Mouse (Mus musculus): ENCODE measurements around the gene Olfr665. TPM values are rescaled to one million over a fixed set of nuclear protein-coding genes. Genes with fewer than 3 reads are reported as not detected.
A peak's percentile ranks its signal among the peaks of the same experiment; 100 is the strongest.

The Olfr665 gene
- polyA plus RNA-seq, 1 experiment: not detected

DNA sequence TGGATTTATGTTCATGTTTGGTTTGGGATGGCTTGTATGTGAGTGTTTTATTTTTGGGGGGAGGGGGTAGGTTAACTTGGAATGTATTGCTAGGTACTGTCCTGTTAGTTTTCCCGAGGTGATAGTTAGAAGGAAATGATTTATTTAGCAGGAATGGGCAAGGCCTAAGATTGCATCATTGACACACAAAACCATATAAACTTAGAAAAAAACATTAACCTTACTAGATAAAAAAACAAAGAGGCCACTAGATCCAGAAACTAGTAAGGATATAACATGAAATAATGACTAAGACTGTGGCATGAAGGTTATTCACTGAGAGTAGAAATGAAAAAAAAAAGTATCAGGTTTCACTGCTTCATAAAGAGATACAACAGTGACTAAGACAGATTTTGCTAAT, 20.1 kb upstream of the Olfr665 start:
- H3K4me3 ChIP-seq: peak overlapping the region; percentile 16
- peaks cover 6% of the 10 kb centered on the region for H3K36me3 ChIP-seq (ENCODE audit: control insufficient read depth, insufficient read depth)
- H3ac ChIP-seq (ENCODE audit: control insufficient read depth, insufficient read length): no peak overlapping the region
- TF ChIP-seq CEBPB (IDR thresholded peaks at IDR 0.05; ENCODE audit: insufficient read depth, poor library complexity, severe bottlenecking) (peak; percentile 74), MYOD1 (IDR thresholded peaks at IDR 0.05; ENCODE audit: control insufficient read depth in 1 of 3, insufficient read length in 2 of 3, low read depth in 2 of 3) (no peak), POLR2AphosphoS2 (IDR thresholded peaks at IDR 0.05; ENCODE audit: insufficient read length, low read depth) (no peak), MYOG (IDR thresholded peaks at IDR 0.05; ENCODE audit: control insufficient read depth in 1 of 3, insufficient read depth in 1 of 3, insufficient read length in 2 of 3, low read depth in 2 of 3) (no peak), E2F4 (IDR thresholded peaks at IDR 0.05; ENCODE audit: insufficient read depth) (no peak)
- H3K4me2 ChIP-seq (ENCODE audit: low read depth): peak overlapping the region; percentile 48
- no peaks in the 10 kb centered on the region for H3K27me3 ChIP-seq (ENCODE audit: control insufficient read depth, insufficient read depth, insufficient read length)
- no peaks in the 10 kb centered on the region for H3K79me2 ChIP-seq (ENCODE audit: control insufficient read depth, insufficient read depth)

DNA sequence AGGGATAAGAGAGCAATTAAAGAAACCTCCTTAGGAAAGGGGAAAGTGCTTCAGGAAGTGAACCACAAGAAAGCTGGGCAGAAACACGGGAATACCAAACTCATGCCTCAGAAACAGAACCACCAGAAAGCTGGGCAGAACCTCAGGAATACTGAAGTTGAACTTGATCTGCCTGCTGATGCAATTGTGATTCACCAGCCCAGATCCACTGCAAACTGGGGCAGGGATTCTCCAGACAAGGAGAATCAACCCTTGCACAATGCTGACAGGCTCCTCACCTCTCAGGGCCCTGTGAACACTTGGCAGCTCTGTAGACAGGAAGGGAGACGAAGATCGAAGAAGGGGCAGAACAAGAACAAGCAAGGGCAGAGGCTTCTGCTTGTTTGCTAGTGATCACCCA, 16.4 kb upstream of the Olfr665 start:
- Histone ChIP-seq H3K4me3 (no peak overlapping the region), H3ac (ENCODE audit: control insufficient read depth, insufficient read length) (no peak overlapping the region), H3K36me3 (ENCODE audit: control insufficient read depth, insufficient read depth) (peaks cover 6% of the 10 kb centered on the region), H3K4me2 (ENCODE audit: low read depth) (peak overlapping the region; percentile 52), H3K79me2 (ENCODE audit: control insufficient read depth, insufficient read depth) (no peaks in the 10 kb centered on the region), H3K27me3 (ENCODE audit: control insufficient read depth, insufficient read depth, insufficient read length) (no peaks in the 10 kb centered on the region)
- TF ChIP-seq MAX (IDR thresholded peaks at IDR 0.05; ENCODE audit: low read depth): no peak
- no peak for TF ChIP-seq REST (IDR thresholded peaks at IDR 0.05; ENCODE audit: insufficient read depth, insufficient read length)
- TF ChIP-seq CEBPB (IDR thresholded peaks at IDR 0.05; ENCODE audit: insufficient read depth, poor library complexity, severe bottlenecking): peak; percentile 82
- no peak for TF ChIP-seq MYOD1 (IDR thresholded peaks at IDR 0.05; ENCODE audit: control insufficient read depth in 1 of 3, insufficient read length in 2 of 3, low read depth in 2 of 3)

DNA sequence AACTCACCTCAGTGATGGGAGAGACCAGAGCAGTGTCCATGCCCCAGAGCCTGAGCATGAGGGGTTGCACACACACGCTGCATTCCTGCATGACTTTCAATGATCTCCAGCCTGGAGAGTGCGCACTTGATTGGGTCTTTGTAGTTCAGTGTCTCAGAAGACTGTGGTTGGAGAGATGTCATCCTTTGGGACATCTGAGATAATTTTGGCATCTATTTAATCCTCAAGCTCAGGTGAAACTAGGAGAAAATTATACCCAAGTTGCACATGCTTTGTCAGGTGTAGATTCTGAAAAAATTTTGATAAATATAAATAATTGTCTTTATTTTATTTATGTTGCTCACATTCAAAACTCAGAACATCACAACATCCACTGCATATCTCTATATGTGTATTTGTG, 18.0 kb downstream of the Olfr665 start, which contains the start of gene Olfr666:
Gene Olfr666 (minus strand): TSS at position 101 of the 400 bp plus-strand sequence.
- Histone ChIP-seq H3K4me3 (no peak within 1 kb of the TSS), H3K4me2 (ENCODE audit: low read depth) (no peak within 1 kb of the TSS), H3K36me3 (ENCODE audit: control insufficient read depth, insufficient read depth) (no peaks in the 10 kb centered on the region), H3K79me2 (ENCODE audit: control insufficient read depth, insufficient read depth) (no peaks in the 10 kb centered on the region), H3ac (ENCODE audit: control insufficient read depth, insufficient read length) (no peak within 1 kb of the TSS), H3K27me3 (ENCODE audit: control insufficient read depth, insufficient read depth, insufficient read length) (no peaks in the 10 kb centered on the region)
- no peak for TF ChIP-seq POLR2AphosphoS2 (IDR thresholded peaks at IDR 0.05; ENCODE audit: insufficient read length, low read depth)
- no peak for TF ChIP-seq SRF (IDR thresholded peaks at IDR 0.05; ENCODE audit: control insufficient read depth, insufficient read length, low read depth)
- TF ChIP-seq TCF3 (IDR thresholded peaks at IDR 0.05; ENCODE audit: insufficient read length, low read depth): no peak
- no peak for TF ChIP-seq MAX (IDR thresholded peaks at IDR 0.05; ENCODE audit: low read depth)
- TF ChIP-seq MYOD1 (IDR thresholded peaks at IDR 0.05; ENCODE audit: control insufficient read depth in 1 of 3, insufficient read length in 2 of 3, low read depth in 2 of 3): no peak
- no peak for TF ChIP-seq POLR2A (IDR thresholded peaks at IDR 0.05; ENCODE audit: insufficient read length, low read depth)
- no peak for TF ChIP-seq CEBPB (IDR thresholded peaks at IDR 0.05; ENCODE audit: insufficient read depth, poor library complexity, severe bottlenecking)
- no peak for TF ChIP-seq MYOG (IDR thresholded peaks at IDR 0.05; ENCODE audit: control insufficient read depth in 1 of 3, insufficient read depth in 1 of 3, insufficient read length in 2 of 3, low read depth in 2 of 3)

DNA sequence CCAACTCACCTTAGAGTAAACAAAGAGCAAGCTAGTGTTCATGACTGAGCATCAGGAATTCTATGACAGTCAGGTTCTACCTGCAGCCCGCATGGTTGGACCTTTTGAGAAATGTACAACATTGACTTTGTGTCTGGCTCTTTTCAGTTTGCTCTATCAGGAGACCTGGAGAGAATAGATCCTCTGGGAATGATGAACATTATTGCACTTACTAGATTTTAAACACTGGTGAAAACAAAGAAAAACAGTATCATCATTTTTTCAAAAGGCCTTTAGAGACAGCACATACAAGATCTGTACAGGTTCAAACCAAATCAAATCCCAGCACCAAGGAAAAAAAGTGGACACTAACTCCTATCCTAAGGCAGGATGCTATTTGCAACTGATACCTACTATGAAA, 43.6 kb downstream of the Olfr665 start, which contains the start of gene Olfr667:
Gene Olfr667 (minus strand): TSS at position 101 of the 400 bp plus-strand sequence.
- Histone ChIP-seq H3K79me2 (ENCODE audit: control insufficient read depth, insufficient read depth) (no peaks in the 10 kb centered on the region), H3K4me3 (no peak within 1 kb of the TSS), H3K4me2 (ENCODE audit: low read depth) (no peak within 1 kb of the TSS), H3K36me3 (ENCODE audit: control insufficient read depth, insufficient read depth) (no peaks in the 10 kb centered on the region), H3ac (ENCODE audit: control insufficient read depth, insufficient read length) (no peak within 1 kb of the TSS), H3K27me3 (ENCODE audit: control insufficient read depth, insufficient read depth, insufficient read length) (no peaks in the 10 kb centered on the region)
- TF ChIP-seq CEBPB (IDR thresholded peaks at IDR 0.05; ENCODE audit: insufficient read depth, poor library complexity, severe bottlenecking) (no peak), E2F4 (IDR thresholded peaks at IDR 0.05; ENCODE audit: insufficient read depth) (no peak)

DNA sequence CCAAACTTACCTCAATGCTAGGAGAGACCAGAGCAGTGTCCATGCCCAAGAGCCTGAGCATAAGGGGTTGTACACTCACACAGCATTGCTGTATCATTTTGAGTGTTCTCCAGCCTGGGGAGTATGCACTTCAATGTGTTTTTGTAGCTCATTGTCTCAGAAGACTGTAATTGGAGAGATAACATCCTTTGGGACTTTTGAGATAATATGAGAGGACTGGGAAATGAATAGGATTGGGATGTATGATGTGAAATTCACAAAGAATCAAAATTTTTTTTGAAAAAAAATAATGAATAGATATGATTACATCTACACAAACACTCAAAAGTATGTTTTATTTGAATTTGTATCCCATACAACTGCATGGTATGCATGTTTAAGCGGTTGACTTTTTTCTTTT, 50.1 kb downstream of the Olfr665 start, which contains the start of gene Olfr668:
Gene Olfr668 (minus strand): TSS at position 101 of the 400 bp plus-strand sequence.
- Histone ChIP-seq H3K4me3 (no peak within 1 kb of the TSS), H3K4me2 (ENCODE audit: low read depth) (no peak within 1 kb of the TSS), H3K36me3 (ENCODE audit: control insufficient read depth, insufficient read depth) (no peaks in the 10 kb centered on the region), H3K27me3 (ENCODE audit: control insufficient read depth, insufficient read depth, insufficient read length) (no peaks in the 10 kb centered on the region), H3ac (ENCODE audit: control insufficient read depth, insufficient read length) (no peak within 1 kb of the TSS), H3K79me2 (ENCODE audit: control insufficient read depth, insufficient read depth) (no peaks in the 10 kb centered on the region)
- no peak for TF ChIP-seq E2F4 (IDR thresholded peaks at IDR 0.05; ENCODE audit: insufficient read depth)
- TF ChIP-seq POLR2A (IDR thresholded peaks at IDR 0.05; ENCODE audit: insufficient read length, low read depth): no peak
- no peak for TF ChIP-seq REST (IDR thresholded peaks at IDR 0.05; ENCODE audit: insufficient read depth, insufficient read length)
- no peak for TF ChIP-seq MAX (IDR thresholded peaks at IDR 0.05; ENCODE audit: low read depth)
- no peak for TF ChIP-seq POLR2AphosphoS2 (IDR thresholded peaks at IDR 0.05; ENCODE audit: insufficient read length, low read depth)
- no peak for TF ChIP-seq TCF3 (IDR thresholded peaks at IDR 0.05; ENCODE audit: insufficient read length, low read depth)
- no peak for TF ChIP-seq CEBPB (IDR thresholded peaks at IDR 0.05; ENCODE audit: insufficient read depth, poor library complexity, severe bottlenecking)
- TF ChIP-seq MYOG (IDR thresholded peaks at IDR 0.05; ENCODE audit: control insufficient read depth in 1 of 3, insufficient read depth in 1 of 3, insufficient read length in 2 of 3, low read depth in 2 of 3): no peak
- TF ChIP-seq MYOD1 (IDR thresholded peaks at IDR 0.05; ENCODE audit: control insufficient read depth in 1 of 3, insufficient read length in 2 of 3, low read depth in 2 of 3): no peak
- no peak for TF ChIP-seq TCF12 (IDR thresholded peaks at IDR 0.05; ENCODE audit: insufficient read depth, poor library complexity, severe bottlenecking)
- TF ChIP-seq SRF (IDR thresholded peaks at IDR 0.05; ENCODE audit: control insufficient read depth, insufficient read length, low read depth): no peak
- TF ChIP-seq USF1 (IDR thresholded peaks at IDR 0.05; ENCODE audit: low read depth): no peak

Other genes with a start within 250 kb of the Olfr665 start
- gene Olfr658, start 230.7 kb upstream of the Olfr665 start, polyA plus RNA-seq (2012; fragmentation: generic; extraction: Trizol): not detected
- not detected for gene Olfr659, start 211.3 kb upstream of the Olfr665 start, polyA plus RNA-seq (2012; fragmentation: generic; extraction: Trizol)
- not detected for gene Olfr661, start 191.5 kb upstream of the Olfr665 start, polyA plus RNA-seq (2012; fragmentation: generic; extraction: Trizol)
- 0.56 TPM for gene Usp17le, start 100.6 kb upstream of the Olfr665 start, polyA plus RNA-seq (2012; fragmentation: generic; extraction: Trizol)
- gene Usp17lb, start 35.4 kb upstream of the Olfr665 start, polyA plus RNA-seq (2012; fragmentation: generic; extraction: Trizol): 0.20 TPM
- gene Usp17la, start 21.0 kb upstream of the Olfr665 start, polyA plus RNA-seq (2012; fragmentation: generic; extraction: Trizol): 5.3 TPM
- gene Olfr666, start 17.9 kb downstream of the Olfr665 start, polyA plus RNA-seq (2012; fragmentation: generic; extraction: Trizol): not detected
- not detected for gene Olfr667, start 43.5 kb downstream of the Olfr665 start, polyA plus RNA-seq (2012; fragmentation: generic; extraction: Trizol)
- not detected for gene Olfr668, start 50.0 kb downstream of the Olfr665 start, polyA plus RNA-seq (2012; fragmentation: generic; extraction: Trizol)
- gene Olfr669, start 56.2 kb downstream of the Olfr665 start, polyA plus RNA-seq (2012; fragmentation: generic; extraction: Trizol): not detected
- not detected for gene Olfr670, start 84.6 kb downstream of the Olfr665 start, polyA plus RNA-seq (2012; fragmentation: generic; extraction: Trizol)
- not detected for gene Olfr671, start 101.1 kb downstream of the Olfr665 start, polyA plus RNA-seq (2012; fragmentation: generic; extraction: Trizol)
- gene Olfr672, start 124.0 kb downstream of the Olfr665 start, polyA plus RNA-seq (2012; fragmentation: generic; extraction: Trizol): not detected
- not detected for gene Olfr675, start 150.4 kb downstream of the Olfr665 start, polyA plus RNA-seq (2012; fragmentation: generic; extraction: Trizol)
- not detected for gene Olfr676, start 154.7 kb downstream of the Olfr665 start, polyA plus RNA-seq (2012; fragmentation: generic; extraction: Trizol)
- gene Olfr677, start 173.3 kb downstream of the Olfr665 start, polyA plus RNA-seq (2012; fragmentation: generic; extraction: Trizol): not detected
- not detected for gene Olfr678, start 186.4 kb downstream of the Olfr665 start, polyA plus RNA-seq (2012; fragmentation: generic; extraction: Trizol)
- not detected for gene Olfr679, start 203.2 kb downstream of the Olfr665 start, polyA plus RNA-seq (2012; fragmentation: generic; extraction: Trizol)
- gene Olfr680-ps1, start 214.8 kb downstream of the Olfr665 start, polyA plus RNA-seq (2012; fragmentation: generic; extraction: Trizol): not detected
- gene Olfr681, start 238.8 kb downstream of the Olfr665 start, polyA plus RNA-seq (2012; fragmentation: generic; extraction: Trizol): not detected

Measured in myocyte (in vitro differentiated cells).